Mouse (Mus musculus): ENCODE results near the gene Tcfl5.

The Tcfl5 gene

GRCm38 (mm10) chr2:180597490-180597889 lies 45.0 kb downstream of the Tcfl5 start, which contains the start of gene Col9a3:
Col9a3 (plus strand) TSS chr2:180597790.
- DNase-seq = no peak

- peak; percentile 76 for DNase-seq
Observed at GRCm38 (mm10) chr2:180589123-180589831, 53.2 kb downstream of the Tcfl5 start, which contains the start of gene Ogfr. Ogfr (plus strand) TSS chr2:180589245.

GRCm38 (mm10) chr2:180588736-180589122 lies 53.8 kb downstream of the Tcfl5 start:
- no peak for DNase-seq

- no peak for DNase-seq
Observed at GRCm38 (mm10) chr2:180583154-180583507, 59.4 kb downstream of the Tcfl5 start.

- DNase-seq = peak; percentile 99
Observed at GRCm38 (mm10) chr2:180582481-180583153, 59.9 kb downstream of the Tcfl5 start.

- no peak for DNase-seq
Observed at GRCm38 (mm10) chr2:180581002-180581401, 61.5 kb downstream of the Tcfl5 start, which contains the start of gene Mrgbp. Mrgbp (plus strand) TSS chr2:180581304.

- DNase-seq = peak; percentile 67
Observed at GRCm38 (mm10) chr2:180578686-180579085, 63.8 kb downstream of the Tcfl5 start.

- no peak for DNase-seq
Observed at GRCm38 (mm10) chr2:180576482-180576881, 66.0 kb downstream of the Tcfl5 start.
